Mouse (Mus musculus) G1E (cell line): ENCODE data around the gene Dnttip2. TPM values are rescaled to one million over a fixed set of nuclear protein-coding genes. Genes with fewer than 3 reads are reported as not detected.

Source experiments
- ATAC-seq: 2 replicates; pipeline ENCODE4 v1.8.0; 2016; ENCODE audit warnings: mild to moderate bottlenecking; ENCODE audit not compliant: insufficient number of reproducible peaks, poor library complexity, low FRiP score, severe bottlenecking; ENCODE audit errors: extremely low read depth
- DNase-seq: peaks from one replicate; pipeline ENCODE4 v3.0.0; 2012; ENCODE audit warnings: low spot score
- H3K27me3 ChIP-seq: 2 replicates; pipeline ENCODE4 v1.6.1; 2012; ENCODE audit warnings: mild to moderate bottlenecking, low read length, inconsistent platforms; ENCODE audit not compliant: insufficient read depth
- H3K36me3 ChIP-seq: replicated peaks from 2 replicates; pipeline ENCODE3; 2012; ENCODE audit warnings: mild to moderate bottlenecking, inconsistent platforms
- H3K4me1 ChIP-seq: 2 replicates; pipeline ENCODE4 v1.6.1; 2012; ENCODE audit warnings: low read depth, low read length, inconsistent platforms, mixed read lengths; ENCODE audit not compliant: insufficient read depth
- H3K4me3 ChIP-seq: 2 replicates; pipeline ENCODE4 v1.5.1; 2012; ENCODE audit warnings: low read depth, mild to moderate bottlenecking, inconsistent platforms, low read length, moderate library complexity, mixed read lengths
- H3K9me3 ChIP-seq: replicated peaks from 2 replicates; pipeline ENCODE4 v1.6.1; 2012; ENCODE audit warnings: inconsistent platforms
- CTCF ChIP-seq: IDR thresholded peaks from 2 replicates; pipeline ENCODE4 v1.5.1; 2012; ENCODE audit warnings: low read depth, low read length, inconsistent platforms, mixed read lengths
- GATA1 ChIP-seq: IDR thresholded peaks from 2 replicates; pipeline ENCODE4 v1.6.1; 2012; ENCODE audit warnings: borderline replicate concordance, low read length, inconsistent platforms, mixed read lengths
- GATA2 ChIP-seq: IDR thresholded peaks from 2 replicates; pipeline ENCODE4 v1.6.1; 2012; ENCODE audit warnings: low read depth, low read length, inconsistent platforms, borderline replicate concordance
- POLR2AphosphoS5 ChIP-seq: IDR thresholded peaks from 2 replicates; pipeline ENCODE4 v1.6.1; 2012; ENCODE audit warnings: low read depth, low read length, inconsistent platforms; ENCODE audit not compliant: insufficient replicate concordance
- TAL1 ChIP-seq: conservative IDR thresholded peaks from 2 replicates; pipeline ENCODE4 v1.6.1; 2012; ENCODE audit warnings: low read depth, low read length, inconsistent platforms, mixed read lengths
- polyA plus RNA-seq: library from polyadenylated mRNA; stranded (reverse); fragments of >175 nt; gene quantifications from 2 replicates; pipeline ENCODE4 v1.2.3, GENCODE M21; 2012
- total RNA-seq, 2 experiments: library from RNA; stranded (forward) in 1 of 2; stranded (reverse) in 1 of 2; fragments of 200-1000 nt in 1 of 2; fragments of >200 nt in 1 of 2; fragmentation: Nextera tagmentation in 1 of 2; gene quantifications; 2 replicates each; pipeline ENCODE4 v1.2.3; 2014 to 2017

Dnttip2 gene
- total and polyA plus RNA-seq, 3 experiments, result 16.7 to 158 (median 138) TPM

DNA sequence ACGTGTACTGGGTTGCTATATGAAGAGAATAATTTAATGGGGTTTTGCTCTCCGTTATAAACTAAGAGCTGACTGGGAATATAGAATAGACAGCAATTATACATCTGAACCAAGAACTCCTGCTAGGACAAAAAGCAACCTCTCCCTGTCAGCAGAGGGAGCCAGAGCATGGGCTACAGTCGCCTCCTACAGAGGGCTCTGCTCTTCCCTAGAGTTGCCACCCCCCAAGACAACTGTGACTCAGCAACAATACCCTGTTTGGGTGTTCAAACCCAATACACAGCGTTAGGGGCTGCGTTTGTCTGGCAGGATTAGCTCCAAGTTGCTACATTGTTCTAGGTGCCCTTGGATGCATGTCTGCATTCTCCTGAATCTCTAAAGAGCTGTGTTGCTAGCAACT lies 21.3 kb downstream of the Dnttip2 start:
- DNase-seq, result peak; percentile 40
- no peaks in the 10 kb centered on the region for H3K9me3 ChIP-seq
- no peaks in the 10 kb centered on the region for H3K36me3 ChIP-seq
- no peak for TF ChIP-seq POLR2AphosphoS5
- TF ChIP-seq GATA1, result no peak
- no peak for TF ChIP-seq GATA2
- TF ChIP-seq TAL1, result no peak
- TF ChIP-seq CTCF, result no peak
- H3K4me3 ChIP-seq, result no peak overlapping the region
- peaks cover 18% of the 10 kb centered on the region for H3K27me3 ChIP-seq
- ATAC-seq, result peak; percentile 59
- peaks cover 28% of the 10 kb centered on the region for H3K4me1 ChIP-seq

DNA sequence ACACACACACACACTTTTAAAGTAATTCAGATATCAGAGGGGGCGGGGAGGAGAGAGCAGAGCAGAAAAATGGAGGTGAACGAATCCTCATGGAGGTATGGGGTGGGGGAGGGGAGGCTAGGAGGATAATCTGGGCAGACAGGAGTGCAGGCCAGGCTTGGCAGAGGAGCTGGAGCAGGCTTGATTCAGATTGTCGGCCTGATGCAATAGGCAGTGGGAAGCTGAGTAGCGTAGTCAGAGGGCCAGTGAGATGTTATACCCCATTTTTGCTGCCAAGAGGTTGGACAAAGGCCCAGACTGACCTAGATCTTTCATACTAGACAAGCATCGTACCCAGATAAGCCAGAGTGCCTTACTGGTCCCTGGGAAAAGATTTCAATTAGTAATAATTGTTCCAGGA lies 22.8 kb downstream of the Dnttip2 start:
- H3K4me3 ChIP-seq, result no peak overlapping the region
- H3K9me3 ChIP-seq, result no peaks in the 10 kb centered on the region
- H3K36me3 ChIP-seq, result no peaks in the 10 kb centered on the region
- H3K27me3 ChIP-seq, result peaks cover 25% of the 10 kb centered on the region
- no peak for ATAC-seq
- DNase-seq, result no peak
- peaks cover 28% of the 10 kb centered on the region for H3K4me1 ChIP-seq
- no peak for TF ChIP-seq CTCF
- no peak for TF ChIP-seq GATA1
- TF ChIP-seq TAL1, result no peak
- no peak for TF ChIP-seq GATA2
- TF ChIP-seq POLR2AphosphoS5, result no peak

- Histone ChIP-seq H3K36me3 (no peaks in the 10 kb centered on the region), H3K27me3 (peaks cover 22% of the 10 kb centered on the region), H3K4me1 (peaks cover 2% of the 10 kb centered on the region; the same call in 1 of the 2 replicates), H3K9me3 (no peaks in the 10 kb centered on the region), H3K4me3 (no peak overlapping the region)
- ATAC-seq (no peak), DNase-seq (no peak)
- TF ChIP-seq TAL1, result no peak
- no peak for TF ChIP-seq GATA1
Measured at GRCm38 (mm10) chr3:122300983-122301919, 27.1 kb downstream of the Dnttip2 start.

DNA sequence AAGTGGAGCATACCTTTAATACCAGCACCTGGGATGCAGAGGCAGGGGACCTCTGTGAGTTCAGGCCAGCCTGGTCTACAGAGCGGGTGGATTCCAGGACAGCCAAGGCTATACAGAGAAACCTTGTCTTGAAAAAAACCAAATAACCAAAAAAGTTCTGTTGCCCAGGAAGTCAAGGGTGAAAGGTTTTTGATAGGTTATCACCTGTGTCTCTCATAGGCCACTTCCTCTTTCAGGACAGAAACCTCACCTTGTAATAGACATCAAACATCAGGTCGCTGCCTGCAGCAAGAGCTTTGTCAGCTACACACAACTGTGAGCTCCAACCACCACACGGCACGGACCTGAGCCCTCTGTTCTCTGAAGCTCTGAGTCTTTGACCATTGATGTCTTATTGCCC lies 30.4 kb downstream of the Dnttip2 start:
- H3K4me1 ChIP-seq, result peaks cover 3% of the 10 kb centered on the region; the same call in 1 of the 2 replicates
- ATAC-seq, result no peak
- DNase-seq, result no peak
- TF ChIP-seq CTCF, result no peak
- no peak for TF ChIP-seq TAL1
- no peak for TF ChIP-seq GATA1
- no peak for TF ChIP-seq GATA2
- TF ChIP-seq POLR2AphosphoS5, result no peak
- H3K36me3 ChIP-seq, result no peaks in the 10 kb centered on the region
- H3K4me3 ChIP-seq, result no peak overlapping the region
- H3K9me3 ChIP-seq, result peaks cover 6% of the 10 kb centered on the region
- peaks cover 13% of the 10 kb centered on the region for H3K27me3 ChIP-seq

GRCm38 (mm10) chr3:122307894-122308671 lies 33.9 kb downstream of the Dnttip2 start:
- peak; percentile 69 for ATAC-seq
- H3K4me1 ChIP-seq, result peaks cover 3% of the 10 kb centered on the region; the same call in 1 of the 2 replicates
- no peaks in the 10 kb centered on the region for H3K27me3 ChIP-seq
- no peak for DNase-seq
- peak overlapping the region; percentile 34; the same call in 1 of the 2 replicates for H3K4me3 ChIP-seq
- H3K9me3 ChIP-seq, result peaks cover 6% of the 10 kb centered on the region
- TF ChIP-seq GATA2, result no peak
- TF ChIP-seq CTCF, result no peak
- no peak for TF ChIP-seq GATA1
- no peak for TF ChIP-seq POLR2AphosphoS5
- no peak for TF ChIP-seq TAL1
- no peaks in the 10 kb centered on the region for H3K36me3 ChIP-seq

DNA sequence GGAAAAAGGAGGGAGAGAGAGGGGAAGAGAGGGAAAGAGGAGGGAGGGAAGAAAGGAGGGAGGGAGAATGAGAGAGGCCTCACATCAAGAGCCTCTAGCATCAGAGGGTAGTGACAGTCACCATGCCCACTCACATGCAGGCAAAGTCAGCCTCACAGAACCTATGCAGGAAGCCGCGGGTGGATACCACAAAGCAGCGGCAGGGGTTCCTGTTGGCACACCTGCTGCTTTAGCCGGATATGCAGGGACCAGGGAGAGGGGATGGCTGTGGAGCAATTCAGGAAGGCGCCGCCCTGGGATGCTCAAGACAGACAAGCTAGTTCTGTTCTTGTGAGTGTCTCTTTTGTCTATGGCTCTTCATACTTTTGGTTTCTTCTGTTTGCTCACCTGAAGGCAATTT lies 34.8 kb downstream of the Dnttip2 start:
- Histone ChIP-seq H3K4me1 (peaks cover 3% of the 10 kb centered on the region; the same call in 1 of the 2 replicates), H3K9me3 (peaks cover 6% of the 10 kb centered on the region), H3K4me3 (no peak overlapping the region), H3K36me3 (no peaks in the 10 kb centered on the region), H3K27me3 (no peaks in the 10 kb centered on the region)
- DNase-seq, result no peak
- no peak for TF ChIP-seq GATA1
- no peak for TF ChIP-seq TAL1
- TF ChIP-seq POLR2AphosphoS5, result no peak
- no peak for TF ChIP-seq CTCF
- no peak for TF ChIP-seq GATA2
- no peak for ATAC-seq
